Comparison of ENCODE assay signal across 30 mouse cellular contexts in the genomic region with DNA sequence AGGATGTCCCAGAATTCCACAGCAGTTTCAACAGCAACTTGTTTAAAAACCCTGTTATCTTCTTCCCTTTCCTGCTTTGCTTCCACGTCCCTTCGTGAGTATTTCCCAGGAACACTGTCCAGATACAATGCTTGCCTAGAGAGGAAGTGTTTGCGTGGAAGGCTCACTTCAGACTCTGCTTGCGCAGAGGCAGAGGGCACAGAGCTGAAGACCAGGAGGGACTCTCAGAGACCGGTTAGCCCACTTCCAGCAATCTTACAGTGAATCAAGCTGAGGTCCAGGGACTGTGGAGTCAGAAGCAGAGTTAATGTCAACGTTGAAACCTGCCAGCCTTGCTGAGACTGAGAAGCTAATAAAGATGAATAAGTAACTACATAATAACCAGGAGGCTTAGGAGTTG. TPM values are rescaled to one million over a fixed set of nuclear protein-coding genes. Genes with fewer than 3 reads are reported as not detected.
DNase-seq lines count a peak whose midpoint lies in the region; ATAC-seq and TF ChIP-seq lines count a peak whose summit lies in the region.
"Had no signal": no experiment of that assay in that cellular context is flagged by ENCODE, and none has a peak within 500 bp of the region (broad histone marks: within the 10 kb centered on the region; RNA-seq: fewer than 3 reads in every experiment).

No protein-coding gene starts in this region.

- H3K4me1 ChIP-seq in heart, embryonic 16.5 days (ENCODE audit: control insufficient read depth, insufficient read depth, low read length) = no peaks in the 10 kb centered on the region
- H3K4me1 ChIP-seq in liver, postnatal 0 days (ENCODE audit: insufficient read depth) = peaks cover 11% of the 10 kb centered on the region; the same call in 1 of the 2 replicates
- H3K4me1 ChIP-seq in liver, embryonic 11.5 days (replicated peaks; ENCODE audit: control insufficient read depth, insufficient read depth, low read length) = no peaks in the 10 kb centered on the region
- no peaks in the 10 kb centered on the region; the same call in 1 of the 2 replicates for H3K4me1 ChIP-seq in intestine, embryonic 15.5 days (replicated peaks)
- no peaks in the 10 kb centered on the region for H3K4me1 ChIP-seq in limb, embryonic 10.5 days
- H3K4me1 ChIP-seq: forebrain, embryonic 10.5 days; heart, embryonic 13.5 days; limb, embryonic 13.5 days; liver, embryonic 15.5 days; midbrain, embryonic 15.5 days; neural tube, embryonic 12.5 days had no signal

- 44% methylated on average over 6 of the region's 6 CpGs for WGBS in heart, embryonic 16.5 days
- 35% methylated on average over 6 of the region's 6 CpGs for WGBS in liver, postnatal 0 days (ENCODE audit: insufficient replicate concordance)
- 44% methylated on average over 6 of the region's 6 CpGs for WGBS in liver, embryonic 11.5 days
- 20% methylated on average over 6 of the region's 6 CpGs for WGBS in intestine, embryonic 15.5 days
- WGBS in limb, embryonic 10.5 days = 70% methylated on average over 6 of the region's 6 CpGs

- TF ChIP-seq CTCF in liver, postnatal 0 days (IDR thresholded peaks at IDR 0.05; ENCODE audit: low read depth) = no peak

- no peaks in the 10 kb centered on the region for H3K27me3 ChIP-seq in heart, embryonic 16.5 days (ENCODE audit: control insufficient read depth, insufficient read depth, low read length)
- H3K27me3 ChIP-seq in liver, postnatal 0 days (ENCODE audit: insufficient read depth, low read length) = no peaks in the 10 kb centered on the region
- H3K27me3 ChIP-seq in liver, embryonic 11.5 days (replicated peaks; ENCODE audit: control insufficient read depth, insufficient read depth, low read length) = no peaks in the 10 kb centered on the region
- no peaks in the 10 kb centered on the region for H3K27me3 ChIP-seq in intestine, embryonic 15.5 days (replicated peaks)
- H3K27me3 ChIP-seq in limb, embryonic 10.5 days (ENCODE audit: low read depth, poor library complexity, severe bottlenecking) = no peaks in the 10 kb centered on the region
- H3K27me3 ChIP-seq: CH12.LX; heart, embryonic 13.5 days; limb, embryonic 13.5 days; liver, embryonic 15.5 days; midbrain, embryonic 15.5 days; neural tube, embryonic 12.5 days had no signal

- no peaks in the 10 kb centered on the region for H3K36me3 ChIP-seq in heart, embryonic 16.5 days (ENCODE audit: control insufficient read depth, insufficient read depth)
- H3K36me3 ChIP-seq in liver, postnatal 0 days (replicated peaks; ENCODE audit: insufficient read depth, low read length) = no peaks in the 10 kb centered on the region
- H3K36me3 ChIP-seq in liver, embryonic 11.5 days (ENCODE audit: control insufficient read depth, insufficient read depth, low read length) = no peaks in the 10 kb centered on the region
- H3K36me3 ChIP-seq in intestine, embryonic 15.5 days = no peaks in the 10 kb centered on the region
- H3K36me3 ChIP-seq in limb, embryonic 10.5 days = no peaks in the 10 kb centered on the region
- H3K36me3 ChIP-seq: forebrain, embryonic 10.5 days; G1E; heart, embryonic 13.5 days; limb, embryonic 13.5 days; liver, embryonic 15.5 days; midbrain, embryonic 15.5 days; neural tube, embryonic 12.5 days had no signal

- no peak for ATAC-seq in heart, embryonic 16.5 days (replicated peaks; ENCODE audit: extremely low read depth, insufficient read depth, low FRiP score)
- no peak for ATAC-seq in liver, postnatal 0 days
- ATAC-seq in liver, embryonic 11.5 days (replicated peaks; ENCODE audit: low FRiP score) = no peak
- peak; percentile 40; the same call in 1 of the 2 replicates for ATAC-seq in intestine, embryonic 15.5 days
- ATAC-seq: forebrain, embryonic 16.5 days; inflammation-experienced regulatory T-cells, adult 6 months; midbrain, embryonic 15.5 days had no signal

- H3K27ac ChIP-seq in heart, embryonic 16.5 days (ENCODE audit: low read length) = no peak overlapping the region
- 0 out of 2 replicates have a peak overlapping the region, but pooled peaks have one; percentile 49 for H3K27ac ChIP-seq in liver, postnatal 0 days (ENCODE audit: low read depth)
- H3K27ac ChIP-seq in liver, embryonic 11.5 days (ENCODE audit: low read depth, low read length) = no peak overlapping the region
- H3K27ac ChIP-seq in intestine, embryonic 15.5 days = no peak overlapping the region
- H3K27ac ChIP-seq in limb, embryonic 10.5 days = no peak overlapping the region
- H3K27ac ChIP-seq: forebrain, embryonic 10.5 days; heart, embryonic 13.5 days; hindbrain, embryonic 14.5 days; layer of hippocampus, adult 2 months; limb, embryonic 13.5 days; liver, embryonic 15.5 days; midbrain, embryonic 15.5 days; neural tube, embryonic 12.5 days had no signal

- no peaks in the 10 kb centered on the region; the same call in 1 of the 2 replicates for H3K9me3 ChIP-seq in heart, embryonic 16.5 days (replicated peaks; ENCODE audit: control insufficient read depth, low read length)
- 0 out of 2 replicates have a peak, but pooled peaks cover 3% of the 10 kb centered on the region for H3K9me3 ChIP-seq in liver, postnatal 0 days (ENCODE audit: low read length)
- no peaks in the 10 kb centered on the region for H3K9me3 ChIP-seq in liver, embryonic 11.5 days (ENCODE audit: control insufficient read depth, low read length)
- H3K9me3 ChIP-seq in intestine, embryonic 15.5 days = no peaks in the 10 kb centered on the region
- no peaks in the 10 kb centered on the region for H3K9me3 ChIP-seq in limb, embryonic 10.5 days (replicated peaks)
- H3K9me3 ChIP-seq: forebrain, embryonic 10.5 days; G1E; heart, embryonic 13.5 days; limb, embryonic 13.5 days; liver, embryonic 15.5 days; midbrain, embryonic 15.5 days; neural tube, embryonic 12.5 days had no signal

- no peak for DNase-seq in heart, adult 9 months (ENCODE audit: low spot score in 2 of 2)
- DNase-seq in liver, postnatal 0 days = no peak
- DNase-seq in liver, embryonic 11.5 days (ENCODE audit: low spot score) = no peak
- DNase-seq in limb, embryonic 10.5 days (ENCODE audit: low spot score) = peak; percentile 26
- DNase-seq in Muller cell, postnatal 12 days (ENCODE audit: inconsistent ontology term) = no peak
- DNase-seq: adrenal gland, adult 2 months; B cell, adult 2 months; cerebellum, adult 11-12 months; cerebellum, postnatal 10 days; gastrocnemius, postnatal 25 days; heart, postnatal 4 days; kidney, postnatal 14 days; lung, postnatal 36 days; right cerebral cortex, postnatal 14 days; thymus, adult 18-20 months; thymus, postnatal 36 days had no signal

- peak overlapping the region; percentile 11; the same call in 1 of the 2 replicates for H3K9ac ChIP-seq in heart, embryonic 16.5 days (ENCODE audit: low read length)
- no peak overlapping the region for H3K9ac ChIP-seq in liver, postnatal 0 days (replicated peaks)
- H3K9ac ChIP-seq in liver, embryonic 11.5 days (ENCODE audit: low read depth, low read length) = no peak overlapping the region
- no peak overlapping the region for H3K9ac ChIP-seq in intestine, embryonic 15.5 days
- H3K9ac ChIP-seq: heart, embryonic 13.5 days; hindbrain, embryonic 14.5 days; limb, embryonic 13.5 days; liver, embryonic 15.5 days; midbrain, embryonic 15.5 days; neural tube, embryonic 12.5 days had no signal

- H3K4me2 ChIP-seq in heart, embryonic 16.5 days (ENCODE audit: low read depth, low read length) = no peak overlapping the region
- no peak overlapping the region for H3K4me2 ChIP-seq in liver, postnatal 0 days (ENCODE audit: low read depth, low read length)
- no peak overlapping the region for H3K4me2 ChIP-seq in liver, embryonic 11.5 days
- H3K4me2 ChIP-seq in intestine, embryonic 15.5 days (replicated peaks) = no peak overlapping the region
- H3K4me2 ChIP-seq: heart, embryonic 13.5 days; hindbrain, embryonic 14.5 days; limb, embryonic 13.5 days; liver, embryonic 15.5 days; midbrain, embryonic 15.5 days; neural tube, embryonic 12.5 days had no signal

- TF ChIP-seq EP300 in liver, postnatal 0 days (IDR thresholded peaks at IDR 0.05; ENCODE audit: low read depth) = no peak

- no peak overlapping the region for H3K4me3 ChIP-seq in heart, embryonic 16.5 days (ENCODE audit: low read length)
- no peak overlapping the region for H3K4me3 ChIP-seq in liver, postnatal 0 days (ENCODE audit: low read depth, low read length)
- H3K4me3 ChIP-seq in liver, embryonic 11.5 days (ENCODE audit: low read depth, low read length) = no peak overlapping the region
- H3K4me3 ChIP-seq in intestine, embryonic 15.5 days (replicated peaks) = no peak overlapping the region
- H3K4me3 ChIP-seq in limb, embryonic 10.5 days = no peak overlapping the region
- H3K4me3 ChIP-seq: forebrain, embryonic 10.5 days; heart, embryonic 13.5 days; layer of hippocampus, adult 2 months; limb, embryonic 13.5 days; liver, embryonic 15.5 days; midbrain, embryonic 15.5 days; neural tube, embryonic 12.5 days had no signal

RNA-seq across cellular contexts. Expression of gene Ypel5, which starts 41.6 kb away (rescaled TPM):
- polyA plus RNA-seq in heart, embryonic 16.5 days (2015; fragmentation: Nextera tagmentation; extraction: Ambion mirVana) = 56.3 and 69.8 TPM in 2 replicates
- polyA plus RNA-seq in liver, postnatal 0 days (2015; fragmentation: Nextera tagmentation; extraction: Ambion mirVana) = 59.4 and 59.7 TPM in 2 replicates
- 29.1 and 30.3 TPM in 2 replicates for polyA plus RNA-seq in liver, embryonic 11.5 days (2014; fragmentation: Nextera tagmentation; extraction: Ambion mirVana)
- polyA plus RNA-seq in intestine, embryonic 15.5 days (2015; fragmentation: Nextera tagmentation; extraction: Ambion mirVana) = 35.5 and 38.9 TPM in 2 replicates
- 15.2 and 26.7 TPM in 2 replicates for polyA plus RNA-seq in limb, embryonic 10.5 days (2016; fragmentation: Nextera tagmentation; extraction: Ambion mirVana)
